24 mouse cellular contexts compared by ENCODE assay signal in the genomic region with DNA sequence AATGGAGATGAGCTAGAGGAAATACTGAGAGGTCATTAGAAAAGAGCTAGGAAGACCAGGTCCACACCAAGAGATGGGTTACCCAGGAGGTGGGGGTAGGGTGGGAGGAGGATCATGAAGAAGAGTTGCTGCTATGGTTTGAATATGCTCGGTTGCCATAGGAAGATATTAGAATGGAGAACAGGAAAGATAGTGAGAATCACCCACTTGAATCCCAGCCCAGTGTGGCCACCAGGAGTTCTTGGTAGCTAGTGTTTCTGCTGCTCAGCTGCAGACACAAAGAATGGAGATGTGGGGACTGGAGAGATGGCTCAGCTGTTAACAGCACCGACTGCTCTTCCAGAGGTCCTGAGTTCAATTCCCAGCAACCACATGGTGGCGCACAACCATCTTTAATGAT.
A peak's percentile ranks its signal among the peaks of the same experiment; 100 is the strongest.
DNase-seq lines count a peak whose midpoint lies in the region; ATAC-seq and TF ChIP-seq lines count a peak whose summit lies in the region.
"Had no signal": no experiment of that assay in that cellular context is flagged by ENCODE, and none has a peak within 500 bp of the region (broad histone marks: within the 10 kb centered on the region; RNA-seq: fewer than 3 reads in every experiment).

No protein-coding gene starts in this region.

- TF ChIP-seq CTCF in intestine, postnatal 0 days (IDR thresholded peaks at IDR 0.05; ENCODE audit: low read depth) = 0 out of 2 replicates have a peak, but pooled peaks have one; percentile 6
- TF ChIP-seq CTCF in lung, postnatal 0 days (IDR thresholded peaks at IDR 0.05) = 0 out of 2 replicates have a peak, but pooled peaks have one; percentile 2
- peak in 1 of 2 experiments; percentile 54; a peak in 2 of 4 replicates for TF ChIP-seq CTCF in CH12.LX (conservative IDR thresholded peaks at IDR 0.05 in 1 of 2, IDR thresholded peaks at IDR 0.05 in 1 of 2; ENCODE audit: low read depth in 2 of 2, low read length in 2 of 2)
- peak; percentile 20 for TF ChIP-seq CTCF in ES-Bruce4 (IDR thresholded peaks at IDR 0.05; ENCODE audit: low read depth, low read length)

- no peaks in the 10 kb centered on the region for H3K4me1 ChIP-seq in intestine, postnatal 0 days (replicated peaks; ENCODE audit: control insufficient read depth, insufficient read depth, low read length)
- H3K4me1 ChIP-seq in intestine, embryonic 16.5 days (ENCODE audit: control insufficient read depth, insufficient read depth, low read length) = peaks cover 15% of the 10 kb centered on the region
- H3K4me1 ChIP-seq in lung, postnatal 0 days (ENCODE audit: insufficient read depth, low read depth, low read length) = no peaks in the 10 kb centered on the region
- peaks cover 0 to 6% of the 10 kb centered on the region in 2 experiments; a peak in 1 of 4 replicates for H3K4me1 ChIP-seq in CH12.LX (ENCODE audit: control insufficient read depth in 1 of 2, insufficient read depth in 2 of 2)
- no peaks in the 10 kb centered on the region for H3K4me1 ChIP-seq in ES-Bruce4 (ENCODE audit: control insufficient read depth, insufficient read depth, low read length)

- no peaks in the 10 kb centered on the region for H3K79me2 ChIP-seq in CH12.LX (replicated peaks; ENCODE audit: control insufficient read depth, extremely low read depth, insufficient read depth, poor library complexity, severe bottlenecking)

- no peak overlapping the region for H3K4me3 ChIP-seq in intestine, postnatal 0 days (ENCODE audit: low read depth, low read length)
- no peak overlapping the region for H3K4me3 ChIP-seq in intestine, embryonic 16.5 days (ENCODE audit: low read length)
- no peak overlapping the region for H3K4me3 ChIP-seq in lung, postnatal 0 days (ENCODE audit: low read depth, low read length)
- no peak overlapping the region for H3K4me3 ChIP-seq in CH12.LX (replicated peaks in 1 of 3; ENCODE audit: low read depth in 2 of 3, low read length in 2 of 3, poor library complexity in 1 of 3)
- H3K4me3 ChIP-seq in ES-Bruce4 (ENCODE audit: low read depth, low read length) = no peak overlapping the region
- H3K4me3 ChIP-seq: embryonic facial prominence, embryonic 13.5 days; embryonic facial prominence, embryonic 15.5 days; erythroblast, embryonic 14.5 days; forebrain, embryonic 10.5 days; forebrain, embryonic 12.5 days had no signal

- TF ChIP-seq EP300 in lung, postnatal 0 days (IDR thresholded peaks at IDR 0.05) = no peak
- no peak for TF ChIP-seq EP300 in CH12.LX (IDR thresholded peaks at IDR 0.05; ENCODE audit: low read length)
- no peak for TF ChIP-seq EP300 in ES-Bruce4 (IDR thresholded peaks at IDR 0.05; ENCODE audit: insufficient read depth, low read depth, low read length)

- no peak overlapping the region for H3K4me2 ChIP-seq in intestine, postnatal 0 days (replicated peaks; ENCODE audit: low read depth)
- no peak overlapping the region for H3K4me2 ChIP-seq in intestine, embryonic 16.5 days (ENCODE audit: low read depth, low read length)
- no peak overlapping the region for H3K4me2 ChIP-seq in lung, postnatal 0 days (replicated peaks; ENCODE audit: low read depth, low read length)
- no peak overlapping the region for H3K4me2 ChIP-seq in CH12.LX (ENCODE audit: insufficient read depth, low read depth, poor library complexity, severe bottlenecking)
- H3K4me2 ChIP-seq: embryonic facial prominence, embryonic 13.5 days; embryonic facial prominence, embryonic 15.5 days; forebrain, embryonic 12.5 days had no signal

- no peak for TF ChIP-seq RAD21 in CH12.LX (IDR thresholded peaks at IDR 0.05; ENCODE audit: low read depth, low read length)

- DNase-seq in lung, postnatal 0 days (ENCODE audit: low spot score) = no peak
- DNase-seq in lung, postnatal 10 days = no peak
- DNase-seq in CH12.LX (ENCODE audit: extremely low read depth) = no peak
- DNase-seq in urinary bladder, adult 18-20 months (ENCODE audit: low spot score in 2 of 2) = no peak
- DNase-seq: adrenal gland, adult 2 months; adrenal gland, postnatal 10 days; adrenal gland, postnatal 25 days; cerebellum, adult 11 months; cerebellum, adult 18-20 months; cerebellum, adult 8-10 months; cerebellum, adult 9-11 months; cerebellum, postnatal 14 days; cerebellum, postnatal 36 days; embryo, embryonic 11 days had no signal

- dilution Hi-C loops in CH12.LX (cut with MboI; ENCODE audit: extremely low pct_ligation_motif_present, extremely low pct_unique_long_range_greater_than_20kb, low sequenced_read_pairs) = no loop called here

- no peak overlapping the region for H3K27ac ChIP-seq in intestine, postnatal 0 days (ENCODE audit: low read depth, low read length)
- H3K27ac ChIP-seq in intestine, embryonic 16.5 days (ENCODE audit: low read length) = no peak overlapping the region
- no peak overlapping the region for H3K27ac ChIP-seq in lung, postnatal 0 days (ENCODE audit: low read length)
- no peak overlapping the region for H3K27ac ChIP-seq in CH12.LX (ENCODE audit: insufficient read depth, low read depth)
- no peak overlapping the region for H3K27ac ChIP-seq in ES-Bruce4 (ENCODE audit: insufficient read depth, low read length)
- H3K27ac ChIP-seq: embryonic facial prominence, embryonic 13.5 days; embryonic facial prominence, embryonic 15.5 days; forebrain, embryonic 10.5 days; forebrain, embryonic 12.5 days had no signal

- H3K27me3 ChIP-seq in intestine, postnatal 0 days (replicated peaks; ENCODE audit: control insufficient read depth, insufficient read depth, low read length) = no peaks in the 10 kb centered on the region
- no peaks in the 10 kb centered on the region for H3K27me3 ChIP-seq in intestine, embryonic 16.5 days (replicated peaks; ENCODE audit: control insufficient read depth, insufficient read depth, low read length)
- H3K27me3 ChIP-seq in lung, postnatal 0 days (replicated peaks; ENCODE audit: insufficient read depth, low read length) = no peaks in the 10 kb centered on the region
- H3K27me3 ChIP-seq in CH12.LX (replicated peaks) (no peaks in the 10 kb centered on the region), ES-Bruce4 (ENCODE audit: control insufficient read depth, insufficient read depth, low read length, poor library complexity, severe bottlenecking) (no peaks in the 10 kb centered on the region)
- H3K27me3 ChIP-seq: embryonic facial prominence, embryonic 13.5 days; embryonic facial prominence, embryonic 15.5 days; forebrain, embryonic 12.5 days had no signal

- no peak overlapping the region for H3K9ac ChIP-seq in intestine, postnatal 0 days (ENCODE audit: low read depth, low read length)
- no peak overlapping the region for H3K9ac ChIP-seq in intestine, embryonic 16.5 days (ENCODE audit: low read depth, low read length)
- H3K9ac ChIP-seq in lung, postnatal 0 days (replicated peaks; ENCODE audit: low read depth) = no peak overlapping the region
- H3K9ac ChIP-seq in CH12.LX (ENCODE audit: insufficient read depth, low read depth) (no peak overlapping the region), ES-Bruce4 (ENCODE audit: low read depth, poor library complexity, severe bottlenecking) (no peak overlapping the region)
- H3K9ac ChIP-seq: embryonic facial prominence, embryonic 13.5 days; embryonic facial prominence, embryonic 15.5 days; forebrain, embryonic 12.5 days had no signal

- no peaks in the 10 kb centered on the region for H3K9me3 ChIP-seq in intestine, postnatal 0 days (ENCODE audit: control insufficient read depth)
- 0 out of 2 replicates have a peak, but pooled peaks cover 3% of the 10 kb centered on the region for H3K9me3 ChIP-seq in intestine, embryonic 16.5 days (ENCODE audit: control insufficient read depth, low read length)
- no peaks in the 10 kb centered on the region for H3K9me3 ChIP-seq in lung, postnatal 0 days (ENCODE audit: low read length)
- H3K9me3 ChIP-seq in CH12.LX (replicated peaks; ENCODE audit: low read length) = peaks cover 3% of the 10 kb centered on the region
- H3K9me3 ChIP-seq in ES-Bruce4 (replicated peaks; ENCODE audit: control insufficient read depth, insufficient read depth, low read length, poor library complexity, severe bottlenecking) = no peaks in the 10 kb centered on the region
- H3K9me3 ChIP-seq: embryonic facial prominence, embryonic 15.5 days; forebrain, embryonic 12.5 days had no signal

- no peak for ATAC-seq in intestine, postnatal 0 days
- no peak for ATAC-seq in intestine, embryonic 16.5 days
- no peak for ATAC-seq in lung, postnatal 0 days
- ATAC-seq: forebrain, embryonic 14.5 days; forebrain, embryonic 16.5 days had no signal

- no peaks in the 10 kb centered on the region for H3K36me3 ChIP-seq in intestine, postnatal 0 days (ENCODE audit: control insufficient read depth, insufficient read depth)
- H3K36me3 ChIP-seq in intestine, embryonic 16.5 days (ENCODE audit: control insufficient read depth, insufficient read depth, low read length) = no peaks in the 10 kb centered on the region
- no peaks in the 10 kb centered on the region for H3K36me3 ChIP-seq in lung, postnatal 0 days (ENCODE audit: insufficient read depth, low read length)
- H3K36me3 ChIP-seq in CH12.LX (replicated peaks in 1 of 2; ENCODE audit: control insufficient read depth in 1 of 2, insufficient read depth in 1 of 2, low read length in 1 of 2) = no peaks in the 10 kb centered on the region
- H3K36me3 ChIP-seq in ES-Bruce4 (ENCODE audit: control insufficient read depth, insufficient read depth, low read length, poor library complexity, severe bottlenecking) = no peaks in the 10 kb centered on the region
- H3K36me3 ChIP-seq: embryonic facial prominence, embryonic 13.5 days; embryonic facial prominence, embryonic 15.5 days; forebrain, embryonic 10.5 days; forebrain, embryonic 12.5 days had no signal

- in situ Hi-C loops in CH12.LX (cut with MboI; ENCODE audit: low pct_ligation_motif_present, low pct_unique_long_range_greater_than_20kb, low sequenced_read_pairs) = no loop called here

- TF ChIP-seq POLR2A in CH12.LX (IDR thresholded peaks at IDR 0.05; ENCODE audit: low read depth, low read length) (no peak), ES-Bruce4 (IDR thresholded peaks at IDR 0.05; ENCODE audit: insufficient read depth, low read length) (no peak)

- 89% methylated on average over 3 of the region's 3 CpGs for WGBS in intestine, postnatal 0 days
- 85% methylated on average over 3 of the region's 3 CpGs for WGBS in intestine, embryonic 16.5 days
- WGBS in lung, postnatal 0 days = 85% methylated on average over 3 of the region's 3 CpGs

TF ChIP-seq in CH12.LX, 34 proteins besides CTCF, POLR2A, EP300 and RAD21:
- TF ChIP-seq ELF1 (IDR thresholded peaks at IDR 0.05; ENCODE audit: low read depth, low read length) (no peak), SMC3 (IDR thresholded peaks at IDR 0.05; ENCODE audit: low read depth, low read length) (peak; percentile 29)
